Mouse (Mus musculus) thymus, postnatal 25 days (tissue): ENCODE data around the gene Slc7a14.

ENCODE experiments used
- DNase-seq: peaks from one replicate; pipeline ENCODE4 v3.0.0; 2022

The Slc7a14 gene

GRCm38 (mm10) chr3:31260329-31260963, 49.7 kb downstream of the Slc7a14 start:
- no peak for DNase-seq

GRCm38 (mm10) chr3:31259553-31260255, 50.5 kb downstream of the Slc7a14 start:
- no peak for DNase-seq

DNA sequence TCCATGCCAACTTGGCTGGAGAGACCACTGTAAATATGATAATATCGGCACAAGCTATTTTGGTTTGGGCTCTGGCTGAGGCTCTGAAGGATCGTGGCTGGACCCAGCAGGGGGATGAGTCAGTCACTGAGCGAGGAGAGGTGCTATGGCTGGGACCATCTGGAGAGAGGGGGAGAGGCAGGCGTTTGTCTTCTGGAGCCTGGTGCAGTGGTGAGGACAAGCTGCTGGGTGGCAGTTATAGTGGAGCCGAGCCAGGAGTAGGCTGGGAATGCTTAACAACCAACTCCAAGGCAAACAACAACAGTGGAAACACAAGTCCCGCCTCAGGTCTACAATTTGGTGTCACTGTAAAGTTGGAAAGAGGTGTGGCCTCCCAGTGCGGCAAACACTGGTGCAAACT, 55.8 kb downstream of the Slc7a14 start:
- DNase-seq, result no peak

- DNase-seq, result no peak
Observed at GRCm38 (mm10) chr3:31253862-31254261, 56.3 kb downstream of the Slc7a14 start.

- DNase-seq, result no peak
Observed at GRCm38 (mm10) chr3:31252566-31252965, 57.6 kb downstream of the Slc7a14 start.

GRCm38 (mm10) chr3:31243478-31243877, 66.7 kb downstream of the Slc7a14 start:
- no peak for DNase-seq

DNA sequence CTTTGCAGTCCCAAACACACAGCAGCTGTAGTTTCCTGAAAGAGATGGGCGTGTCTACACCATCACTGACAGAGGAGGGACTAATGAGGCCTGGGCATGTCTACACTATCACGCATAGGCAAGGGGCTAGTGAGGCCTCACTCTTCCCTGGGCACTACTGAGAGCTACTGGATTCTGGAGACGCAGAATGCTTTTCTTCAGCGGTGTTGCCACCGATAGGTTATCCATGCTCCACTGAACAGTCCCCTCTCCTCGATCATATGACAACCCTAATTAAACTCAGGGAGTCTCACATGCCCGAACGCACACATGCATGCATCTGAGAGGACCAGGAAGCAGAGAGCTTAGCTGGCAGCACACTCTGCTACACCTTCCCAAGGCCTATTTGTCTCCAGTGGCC, 69.3 kb downstream of the Slc7a14 start:
- DNase-seq, result no peak

DNA sequence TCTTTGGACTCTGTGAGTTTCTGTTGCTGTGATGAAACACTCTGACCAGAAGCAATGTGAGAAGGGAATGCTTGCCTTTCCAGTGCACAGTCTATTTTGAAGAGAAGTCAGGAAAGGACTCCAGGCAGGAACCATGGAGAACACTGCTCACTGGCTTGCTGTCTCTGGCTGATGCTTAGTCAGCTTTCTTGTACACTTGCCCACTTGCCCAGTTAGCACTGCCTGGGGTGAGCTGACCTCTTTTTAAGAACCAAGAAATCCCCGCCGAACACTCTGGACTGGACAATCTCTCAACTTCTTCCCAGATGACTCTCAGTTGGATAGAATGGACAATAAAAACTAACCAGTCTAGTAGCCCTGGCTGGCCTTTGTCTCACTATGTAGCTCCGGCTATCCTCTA, 70.5 kb downstream of the Slc7a14 start:
- no peak for DNase-seq

- no peak for DNase-seq
Observed at GRCm38 (mm10) chr3:31237936-31238335, 72.2 kb downstream of the Slc7a14 start.

DNA sequence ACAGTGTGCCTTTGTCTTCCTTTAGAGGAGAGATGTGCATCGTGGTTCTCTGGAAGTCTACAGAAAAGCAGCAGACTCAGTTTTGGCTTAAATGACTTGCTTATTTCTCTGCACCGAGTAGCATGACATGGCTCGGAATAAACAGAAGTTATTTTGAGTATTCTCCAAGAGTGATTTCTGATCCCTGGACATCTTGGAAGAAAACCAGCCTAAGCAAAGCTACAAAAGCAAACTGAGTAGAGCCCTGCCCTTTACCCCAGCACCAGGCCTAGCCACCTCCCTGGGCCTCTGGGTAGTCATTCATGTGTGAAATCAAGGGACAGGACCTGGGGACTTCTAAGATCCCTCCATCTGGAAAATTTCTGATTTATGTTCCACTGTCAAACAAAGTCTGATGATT, 74.0 kb downstream of the Slc7a14 start:
- no peak for DNase-seq

GRCm38 (mm10) chr3:31234356-31234755, 75.8 kb downstream of the Slc7a14 start:
- DNase-seq, result no peak

DNA sequence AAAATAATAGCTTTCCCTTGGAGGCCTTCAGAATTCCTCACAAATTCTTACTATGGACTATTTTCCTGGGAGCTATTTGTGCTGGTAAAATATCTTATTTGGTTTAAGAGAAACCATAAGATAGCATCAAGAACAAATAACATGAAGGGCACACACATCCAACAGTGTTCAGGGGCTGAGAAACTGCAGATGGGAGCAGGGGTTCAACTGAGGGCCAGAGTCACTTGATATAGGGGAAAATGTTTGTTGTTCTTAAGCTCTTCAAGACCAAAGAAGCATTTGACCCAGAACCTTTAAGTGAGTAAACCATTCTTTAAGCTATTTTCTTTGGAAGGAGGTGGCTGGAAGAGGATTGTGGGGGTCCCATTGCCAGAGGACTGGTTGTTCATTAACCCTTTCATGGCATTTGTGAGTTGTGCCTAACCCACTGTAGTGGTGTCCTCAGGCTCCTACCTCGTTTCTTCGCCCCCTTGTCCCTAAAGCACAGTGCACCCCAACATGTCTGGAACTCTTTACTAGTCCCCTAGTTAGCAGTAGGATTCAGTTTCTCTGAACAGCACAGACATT, 76.3 kb downstream of the Slc7a14 start:
- DNase-seq, result no peak

DNA sequence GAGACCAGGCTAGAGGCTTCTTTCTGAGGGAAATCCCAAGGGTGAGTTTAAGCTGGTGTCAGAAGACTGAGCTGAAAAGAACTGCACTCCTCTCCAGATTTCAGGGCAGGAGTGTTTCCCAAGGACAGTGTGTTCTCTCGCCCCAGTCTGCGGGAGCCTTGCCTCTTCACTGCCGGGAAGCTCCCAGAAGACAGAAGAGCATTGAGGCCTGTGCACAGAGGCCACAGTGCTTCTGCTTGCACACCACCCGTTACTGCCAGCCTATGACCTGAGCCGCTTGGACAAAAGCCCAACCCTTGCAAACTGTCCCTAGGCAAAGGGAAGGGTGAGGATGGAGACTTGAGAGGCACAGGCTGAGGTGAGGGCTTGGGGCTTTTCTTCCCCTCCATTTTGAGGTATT, 80.9 kb downstream of the Slc7a14 start:
- no peak for DNase-seq

DNA sequence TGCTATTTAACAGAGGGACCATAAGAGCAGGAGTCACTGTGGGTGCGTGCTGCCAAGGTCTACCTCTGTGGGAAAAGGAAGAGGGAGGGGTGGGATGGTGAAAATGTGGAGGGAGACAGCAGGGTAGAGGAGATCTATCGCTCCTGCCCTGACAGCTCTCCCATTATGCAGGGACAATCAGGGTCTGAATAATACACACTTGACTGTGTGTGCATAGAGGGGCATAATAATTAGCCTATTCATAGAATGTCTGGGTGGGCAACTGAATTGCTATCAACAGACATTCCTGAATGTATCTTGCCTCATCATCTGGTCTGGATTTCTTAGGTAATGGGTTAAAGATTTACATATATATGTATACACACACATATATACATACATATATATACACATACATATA, 81.7 kb downstream of the Slc7a14 start:
- no peak for DNase-seq

GRCm38 (mm10) chr3:31223551-31223950, 86.6 kb downstream of the Slc7a14 start:
- DNase-seq, result no peak

GRCm38 (mm10) chr3:31220040-31220439, 90.1 kb downstream of the Slc7a14 start:
- no peak for DNase-seq

DNA sequence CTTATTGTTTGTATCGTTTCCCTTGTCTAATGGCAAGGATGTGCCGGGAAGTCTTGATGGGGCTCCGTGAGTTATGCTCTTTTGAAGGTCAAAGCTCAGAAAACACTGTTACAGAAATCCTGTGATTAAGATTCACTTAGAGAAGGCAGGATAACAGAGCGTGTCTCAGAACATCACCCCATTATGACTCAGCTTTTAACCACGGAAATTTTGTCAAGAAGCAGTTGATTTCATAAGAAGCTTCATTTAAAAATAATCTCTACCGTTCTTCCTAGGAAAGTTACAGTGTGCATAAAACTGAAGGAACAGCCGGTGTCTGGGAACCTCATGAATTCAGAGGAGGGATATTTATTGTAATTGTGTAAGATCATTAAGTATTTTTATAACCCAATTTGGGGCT, 90.7 kb downstream of the Slc7a14 start:
- no peak for DNase-seq

GRCm38 (mm10) chr3:31217523-31217922, 92.7 kb downstream of the Slc7a14 start:
- DNase-seq, result no peak

GRCm38 (mm10) chr3:31213802-31214201, 96.4 kb downstream of the Slc7a14 start:
- DNase-seq, result no peak

- no peak for DNase-seq
Observed at GRCm38 (mm10) chr3:31212205-31213038, 97.8 kb downstream of the Slc7a14 start.

- no peak for DNase-seq
Observed at GRCm38 (mm10) chr3:31209001-31209400, 101.2 kb downstream of the Slc7a14 start.

DNA sequence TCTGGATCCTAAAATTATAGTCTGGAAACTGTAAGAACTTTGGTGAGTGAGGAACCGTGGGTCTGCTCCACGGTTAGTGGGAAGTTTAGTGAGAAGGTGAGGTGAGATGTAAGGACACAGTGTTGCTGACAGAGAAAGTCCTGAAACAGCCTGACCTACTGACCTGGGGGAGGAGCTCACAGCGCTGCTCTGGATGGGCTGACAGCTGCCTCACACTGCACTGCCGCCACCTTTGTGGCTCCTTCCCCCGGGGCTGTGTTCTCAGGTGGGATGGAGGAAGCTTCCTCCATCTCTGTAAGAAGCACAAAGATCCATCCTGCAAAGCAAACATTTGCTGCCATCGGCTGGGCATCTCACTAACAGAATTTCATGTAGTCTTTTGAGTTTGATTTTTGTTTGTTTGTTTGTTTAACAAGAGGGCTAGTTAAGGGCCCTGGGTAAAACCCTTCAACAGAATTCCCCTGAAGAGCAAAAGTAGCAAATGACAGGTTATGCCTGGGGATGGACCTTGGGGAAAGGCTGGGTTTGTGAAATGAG, 101.7 kb downstream of the Slc7a14 start:
- no peak for DNase-seq

DNA sequence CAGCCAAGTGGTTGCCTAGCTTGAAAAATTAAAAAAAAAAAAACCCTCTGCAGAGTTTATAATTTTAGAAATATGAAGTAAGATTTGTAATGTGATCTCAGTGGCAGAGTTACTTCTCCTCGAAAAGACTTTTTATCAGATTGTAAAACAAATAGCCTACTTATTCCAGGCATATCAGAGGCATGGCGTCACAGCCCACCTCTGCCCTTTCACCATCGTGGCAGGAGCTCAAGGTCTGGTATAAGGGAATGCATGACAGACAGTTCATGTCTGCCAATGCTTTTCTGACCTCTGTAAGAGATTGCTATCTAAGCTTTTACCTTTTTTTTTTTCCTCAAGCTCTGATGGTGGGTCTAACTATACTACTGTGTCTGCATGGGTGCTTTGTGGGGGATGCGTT, 102.1 kb downstream of the Slc7a14 start:
- DNase-seq, result no peak
